Mouse (Mus musculus) midbrain, embryonic 14.5 days (tissue): Measurements from ENCODE around the gene Rbm26. TPM values are rescaled to one million over a fixed set of nuclear protein-coding genes. Genes with fewer than 3 reads are reported as not detected.

Experiments
- ATAC-seq: fragments of 200-750 bp; cut with Nextera tagmentation; 2 replicates; pipeline ENCODE4 v1.8.0; 2017; ENCODE audit warnings: moderate number of reproducible peaks, moderate library complexity; ENCODE audit not compliant: low FRiP score, low TSS enrichment
- DNase-seq: peaks from one replicate; pipeline ENCODE4 v3.0.0-alpha.2; 2015
- H3K27ac ChIP-seq: fragments of 300-500 bp; sonication (generic); replicated peaks from 2 replicates; pipeline ENCODE4 v1.5.1; 2014; ENCODE audit warnings: mild to moderate bottlenecking, low read depth, low read length, moderate library complexity
- H3K27me3 ChIP-seq: fragments of 300-500 bp; sonication (generic); 2 replicates; pipeline ENCODE4 v1.6.1; 2014; ENCODE audit warnings: low read length, control low read depth, mixed read lengths; ENCODE audit not compliant: control insufficient read depth, insufficient read depth
- H3K36me3 ChIP-seq: fragments of 300-500 bp; sonication (generic); 2 replicates; pipeline ENCODE4 v1.6.1; 2014; ENCODE audit warnings: low read length, control low read depth; ENCODE audit not compliant: control insufficient read depth, insufficient read depth
- H3K4me1 ChIP-seq: fragments of 300-500 bp; sonication (generic); 2 replicates; pipeline ENCODE4 v1.6.1; 2014; ENCODE audit warnings: mild to moderate bottlenecking, antibody characterized with exemption, low read length, control low read depth; ENCODE audit not compliant: control insufficient read depth, insufficient read depth
- H3K4me2 ChIP-seq: fragments of 300-500 bp; sonication (generic); 2 replicates; pipeline ENCODE4 v1.6.1; 2014; ENCODE audit warnings: mild to moderate bottlenecking, low read length, moderate library complexity
- H3K4me3 ChIP-seq: fragments of 300-500 bp; sonication (generic); replicated peaks from 2 replicates; pipeline ENCODE4 v1.5.1; 2014; ENCODE audit warnings: low read depth, low read length
- H3K9ac ChIP-seq: fragments of 300-500 bp; sonication (generic); replicated peaks from 2 replicates; pipeline ENCODE4 v1.6.1; 2014; ENCODE audit warnings: mild to moderate bottlenecking, low read length, moderate library complexity
- H3K9me3 ChIP-seq: fragments of 300-500 bp; sonication (generic); 2 replicates; pipeline ENCODE4 v1.6.1; 2016; ENCODE audit warnings: low read length, control low read depth, mixed read lengths; ENCODE audit not compliant: control insufficient read depth
- WGBS: fragments of 180-500 bp; shearing (Covaris S2); extraction: QIAGEN DNeasy Blood & Tissue Kit; methylation state at CpG from one replicate; pipeline ENCODE4 v1.1.7; 2014; 5-methylcytosine and 5-hydroxymethylcytosine counted together
- polyA plus RNA-seq: library from polyadenylated mRNA; unstranded; fragments of >200 nt; fragmentation: Nextera tagmentation; extraction: Ambion mirVana; gene quantifications from 2 replicates; pipeline ENCODE4 v1.2.1, GENCODE M21; 2014

Rbm26 gene
- polyA plus RNA-seq, 1 experiment from 2014 or later: 47.3 TPM

- Histone ChIP-seq H3K9ac (no peak overlapping the region), H3K9me3 (no peaks in the 10 kb centered on the region), H3K4me1 (no peaks in the 10 kb centered on the region), H3K4me2 (no peak overlapping the region), H3K27me3 (no peaks in the 10 kb centered on the region), H3K27ac (no peak overlapping the region), H3K36me3 (peaks cover 28% of the 10 kb centered on the region), H3K4me3 (no peak overlapping the region)
- DNase-seq (no peak), ATAC-seq (no peak)
- WGBS: 74% methylated on average over 2 of the region's 2 CpGs
Measured at GRCm38 (mm10) chr14:105115402-105115801, 61.7 kb downstream of the Rbm26 start.

GRCm38 (mm10) chr14:105106252-105106651 lies 70.9 kb downstream of the Rbm26 start:
- no peak for ATAC-seq
- Histone ChIP-seq H3K9me3 (no peaks in the 10 kb centered on the region), H3K27ac (no peak overlapping the region), H3K36me3 (peaks cover 9% of the 10 kb centered on the region; the same call in 1 of the 2 replicates), H3K4me3 (no peak overlapping the region), H3K27me3 (no peaks in the 10 kb centered on the region), H3K9ac (no peak overlapping the region), H3K4me2 (no peak overlapping the region), H3K4me1 (no peaks in the 10 kb centered on the region)
- DNase-seq: no peak
- 98% methylated on average over 2 of the region's 2 CpGs for WGBS

GRCm38 (mm10) chr14:105098861-105099260 lies 78.3 kb downstream of the Rbm26 start:
- ATAC-seq (no peak), DNase-seq (no peak)
- 80% methylated on average over 7 of the region's 7 CpGs for WGBS
- no peak overlapping the region for H3K9ac ChIP-seq
- no peaks in the 10 kb centered on the region for H3K9me3 ChIP-seq
- no peaks in the 10 kb centered on the region for H3K36me3 ChIP-seq
- H3K4me1 ChIP-seq: no peaks in the 10 kb centered on the region
- no peak overlapping the region for H3K4me2 ChIP-seq
- H3K4me3 ChIP-seq: no peak overlapping the region
- H3K27me3 ChIP-seq: no peaks in the 10 kb centered on the region
- no peak overlapping the region for H3K27ac ChIP-seq

- ATAC-seq (no peak), DNase-seq (no peak)
- Histone ChIP-seq H3K9me3 (no peaks in the 10 kb centered on the region), H3K4me2 (no peak overlapping the region), H3K36me3 (no peaks in the 10 kb centered on the region), H3K4me1 (no peaks in the 10 kb centered on the region), H3K9ac (no peak overlapping the region), H3K27me3 (no peaks in the 10 kb centered on the region), H3K27ac (no peak overlapping the region), H3K4me3 (no peak overlapping the region)
- WGBS: 62% methylated on average over 3 of the region's 3 CpGs
Measured at GRCm38 (mm10) chr14:105096221-105096620, 80.9 kb downstream of the Rbm26 start.

- DNase-seq: no peak
- Histone ChIP-seq H3K4me3 (no peak overlapping the region), H3K36me3 (no peaks in the 10 kb centered on the region), H3K27me3 (no peaks in the 10 kb centered on the region), H3K9me3 (no peaks in the 10 kb centered on the region), H3K4me1 (no peaks in the 10 kb centered on the region), H3K9ac (no peak overlapping the region), H3K27ac (no peak overlapping the region), H3K4me2 (no peak overlapping the region)
- 88% methylated on average over 4 of the region's 4 CpGs for WGBS
- ATAC-seq: no peak
Measured at GRCm38 (mm10) chr14:105087001-105087400, 90.1 kb downstream of the Rbm26 start.

GRCm38 (mm10) chr14:105085332-105085993 lies 91.7 kb downstream of the Rbm26 start:
- no peaks in the 10 kb centered on the region for H3K9me3 ChIP-seq
- no peak overlapping the region for H3K4me3 ChIP-seq
- H3K27ac ChIP-seq: no peak overlapping the region
- 64% methylated on average over 7 of the region's 7 CpGs for WGBS
- ATAC-seq: peak; percentile 53; the same call in 1 of the 2 replicates
- no peak overlapping the region for H3K9ac ChIP-seq
- no peaks in the 10 kb centered on the region for H3K27me3 ChIP-seq
- H3K4me1 ChIP-seq: no peaks in the 10 kb centered on the region
- no peak for DNase-seq
- no peaks in the 10 kb centered on the region for H3K36me3 ChIP-seq
- no peak overlapping the region for H3K4me2 ChIP-seq

- no peaks in the 10 kb centered on the region for H3K9me3 ChIP-seq
- H3K36me3 ChIP-seq: no peaks in the 10 kb centered on the region
- H3K9ac ChIP-seq: no peak overlapping the region
- DNase-seq (peak; percentile 67), ATAC-seq (peak; percentile 58; the same call in 1 of the 2 replicates)
- WGBS: 13% methylated on average over 8 of the region's 8 CpGs
- H3K27ac ChIP-seq: no peak overlapping the region
- H3K27me3 ChIP-seq: no peaks in the 10 kb centered on the region
- H3K4me3 ChIP-seq: no peak overlapping the region
- no peak overlapping the region for H3K4me2 ChIP-seq
- H3K4me1 ChIP-seq: no peaks in the 10 kb centered on the region
Measured at GRCm38 (mm10) chr14:105084757-105085330, 92.3 kb downstream of the Rbm26 start.

- Histone ChIP-seq H3K36me3 (no peaks in the 10 kb centered on the region), H3K9me3 (no peaks in the 10 kb centered on the region), H3K4me3 (no peak overlapping the region), H3K27me3 (no peaks in the 10 kb centered on the region), H3K9ac (no peak overlapping the region), H3K27ac (no peak overlapping the region), H3K4me1 (no peaks in the 10 kb centered on the region), H3K4me2 (no peak overlapping the region)
- no peak for DNase-seq
- no peak for ATAC-seq
- WGBS: 87% methylated on average over 11 of the region's 11 CpGs
Measured at GRCm38 (mm10) chr14:105084106-105084505, 93.0 kb downstream of the Rbm26 start.

- Histone ChIP-seq H3K27me3 (no peaks in the 10 kb centered on the region), H3K9me3 (no peaks in the 10 kb centered on the region), H3K4me2 (no peak overlapping the region), H3K4me3 (no peak overlapping the region), H3K27ac (no peak overlapping the region), H3K9ac (no peak overlapping the region), H3K36me3 (no peaks in the 10 kb centered on the region), H3K4me1 (no peaks in the 10 kb centered on the region)
- DNase-seq: no peak
- ATAC-seq: no peak
- 93% methylated on average over 2 of the region's 2 CpGs for WGBS
Measured at GRCm38 (mm10) chr14:105074776-105075175, 102.4 kb downstream of the Rbm26 start.
